Mouse (Mus musculus) forebrain, embryonic 13.5 days (tissue): ENCODE results near the gene Samm50. TPM values are rescaled to one million over a fixed set of nuclear protein-coding genes. Genes with fewer than 3 reads are reported as not detected.
A peak's percentile ranks its signal among the peaks of the same experiment; 100 is the strongest.

Experiments used
- ATAC-seq: fragments of 200-750 bp; cut with Nextera tagmentation; 2 replicates; pipeline ENCODE4 v1.8.0; 2017
- H3K27ac ChIP-seq: fragments of 300-500 bp; sonication (generic); 2 replicates; pipeline ENCODE4 v1.5.1; 2015; ENCODE audit warnings: inconsistent platforms, mild to moderate bottlenecking, moderate library complexity
- H3K27me3 ChIP-seq: fragments of 300-500 bp; sonication (generic); 2 replicates; pipeline ENCODE4 v1.6.1; 2015; ENCODE audit warnings: mild to moderate bottlenecking, inconsistent platforms
- H3K36me3 ChIP-seq: fragments of 300-500 bp; sonication (generic); 2 replicates; pipeline ENCODE4 v1.6.1; 2015; ENCODE audit warnings: mild to moderate bottlenecking, inconsistent platforms; ENCODE audit not compliant: poor library complexity, severe bottlenecking
- H3K4me1 ChIP-seq: fragments of 300-500 bp; sonication (generic); 2 replicates; pipeline ENCODE4 v1.6.1; 2015; ENCODE audit warnings: inconsistent platforms
- H3K4me2 ChIP-seq: fragments of 300-500 bp; sonication (generic); 2 replicates; pipeline ENCODE4 v1.6.1; 2015; ENCODE audit warnings: inconsistent platforms, mild to moderate bottlenecking, moderate library complexity
- H3K4me3 ChIP-seq: fragments of 300-500 bp; sonication (generic); 2 replicates; pipeline ENCODE4 v1.5.1; 2015; ENCODE audit warnings: mild to moderate bottlenecking, inconsistent platforms
- H3K9ac ChIP-seq: fragments of 300-500 bp; sonication (generic); 2 replicates; pipeline ENCODE4 v1.6.1; 2015; ENCODE audit warnings: mild to moderate bottlenecking, inconsistent platforms
- H3K9me3 ChIP-seq: fragments of 300-500 bp; sonication (generic); replicated peaks from 2 replicates; pipeline ENCODE4 v1.6.1; 2016; ENCODE audit warnings: inconsistent platforms
- WGBS: fragments of 180-500 bp; shearing (Covaris S2); methylation state at CpG from one replicate; pipeline ENCODE4 v1.1.7; 2015; 5-methylcytosine and 5-hydroxymethylcytosine counted together
- polyA plus RNA-seq: library from polyadenylated mRNA; unstranded; fragments of >200 nt; fragmentation: Nextera tagmentation; extraction: Ambion mirVana; gene quantifications from 2 replicates; pipeline ENCODE4 v1.2.1, GENCODE M21; 2015

Gene Samm50
- polyA plus RNA-seq, 1 experiment from 2014 or later: 84.4 TPM

DNA sequence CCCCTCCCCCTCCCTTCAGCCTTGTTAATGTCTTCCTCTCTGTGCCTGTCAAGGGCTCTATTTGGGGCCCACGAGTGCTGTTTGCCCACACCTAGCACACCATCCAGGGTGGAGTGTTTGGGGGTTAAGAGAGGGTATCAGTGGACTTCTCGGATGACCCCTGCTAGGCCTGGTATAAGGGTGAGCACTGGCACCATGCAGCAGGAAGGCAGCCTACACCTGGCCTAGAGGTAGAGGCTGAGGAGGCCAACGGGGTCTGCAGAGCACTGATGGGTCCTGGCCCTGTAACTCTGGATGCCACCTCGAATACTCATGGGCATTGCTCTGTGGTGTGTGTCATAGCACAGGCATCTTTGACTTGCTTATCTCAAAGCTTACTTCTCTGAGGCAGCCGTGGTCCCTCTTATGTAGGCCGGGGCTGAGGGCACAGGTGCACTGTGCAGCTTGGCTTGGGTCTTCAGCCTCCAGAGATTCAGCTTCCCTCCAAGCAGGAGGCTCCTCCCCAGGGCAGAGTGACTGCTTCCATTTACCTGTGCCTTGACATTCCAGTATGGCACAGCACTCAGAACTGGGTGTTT lies 21.2 kb downstream of the Samm50 start:
- Histone ChIP-seq H3K9me3 (no peaks in the 10 kb centered on the region), H3K9ac (no peak overlapping the region), H3K27me3 (no peaks in the 10 kb centered on the region), H3K36me3 (peaks cover 55% of the 10 kb centered on the region), H3K4me2 (no peak overlapping the region), H3K4me3 (no peak overlapping the region), H3K27ac (no peak overlapping the region), H3K4me1 (peaks cover 28% of the 10 kb centered on the region)
- ATAC-seq: 0 out of 2 replicates have a peak, but pooled peaks have one; percentile 2
- 92% methylated on average over 6 of the region's 6 CpGs for WGBS

DNA sequence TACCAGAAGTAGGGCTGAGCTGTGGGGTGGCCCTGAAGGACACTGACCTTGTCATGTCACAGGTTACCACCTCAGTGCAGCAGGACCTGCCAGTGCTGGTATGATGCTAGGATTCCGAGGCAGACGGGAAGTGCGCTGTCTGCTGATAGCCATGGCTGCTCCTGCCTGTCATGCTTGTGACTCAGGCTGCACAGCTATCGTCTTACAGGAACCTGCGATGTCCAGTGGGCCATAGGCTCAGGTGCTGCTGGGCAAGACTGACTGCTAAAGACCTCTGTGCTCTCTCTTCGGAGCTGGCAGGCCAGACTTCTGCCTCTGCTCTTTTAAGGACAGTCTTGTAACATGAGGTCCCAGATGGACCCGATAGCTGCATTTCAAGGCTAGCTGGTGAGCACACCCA lies 22.4 kb downstream of the Samm50 start:
- Histone ChIP-seq H3K36me3 (peaks cover 45% of the 10 kb centered on the region), H3K4me1 (peaks cover 40% of the 10 kb centered on the region), H3K27ac (no peak overlapping the region), H3K27me3 (no peaks in the 10 kb centered on the region), H3K4me3 (no peak overlapping the region), H3K4me2 (no peak overlapping the region), H3K9ac (no peak overlapping the region), H3K9me3 (no peaks in the 10 kb centered on the region)
- no peak for ATAC-seq
- WGBS: 92% methylated on average over 7 of the region's 7 CpGs

DNA sequence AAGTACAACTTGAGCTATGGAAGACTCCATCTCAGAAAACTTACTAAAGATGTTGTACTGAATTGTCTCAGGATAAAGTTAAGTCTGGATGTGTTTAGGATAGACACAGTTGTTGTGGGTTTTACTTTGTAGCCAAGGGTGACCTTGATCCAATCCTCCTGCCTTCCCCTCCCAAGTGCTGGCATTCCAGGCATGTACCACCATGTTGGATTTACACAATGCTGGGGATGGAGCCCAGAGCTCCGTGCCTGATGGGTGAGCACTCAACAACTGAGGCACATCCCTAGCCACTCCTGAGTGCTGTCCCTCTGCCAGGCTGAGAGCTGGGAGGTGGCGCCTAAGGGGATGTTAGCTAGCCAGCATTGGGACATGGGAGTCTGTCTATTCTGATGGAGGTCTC lies 23.2 kb downstream of the Samm50 start:
- Histone ChIP-seq H3K36me3 (peaks cover 37% of the 10 kb centered on the region), H3K4me3 (no peak overlapping the region), H3K9me3 (no peaks in the 10 kb centered on the region), H3K4me2 (no peak overlapping the region), H3K27me3 (no peaks in the 10 kb centered on the region), H3K4me1 (peaks cover 40% of the 10 kb centered on the region), H3K9ac (no peak overlapping the region), H3K27ac (no peak overlapping the region)
- 84% methylated on average over 2 of the region's 2 CpGs for WGBS
- no peak for ATAC-seq

GRCm38 (mm10) chr15:84216026-84216425 lies 24.0 kb downstream of the Samm50 start:
- H3K27ac ChIP-seq: no peak overlapping the region
- H3K4me1 ChIP-seq: peaks cover 40% of the 10 kb centered on the region
- no peak for ATAC-seq
- no peak overlapping the region for H3K4me3 ChIP-seq
- H3K9me3 ChIP-seq: no peaks in the 10 kb centered on the region
- no peak overlapping the region for H3K4me2 ChIP-seq
- H3K9ac ChIP-seq: no peak overlapping the region
- no peaks in the 10 kb centered on the region for H3K27me3 ChIP-seq
- H3K36me3 ChIP-seq: peaks cover 30% of the 10 kb centered on the region

DNA sequence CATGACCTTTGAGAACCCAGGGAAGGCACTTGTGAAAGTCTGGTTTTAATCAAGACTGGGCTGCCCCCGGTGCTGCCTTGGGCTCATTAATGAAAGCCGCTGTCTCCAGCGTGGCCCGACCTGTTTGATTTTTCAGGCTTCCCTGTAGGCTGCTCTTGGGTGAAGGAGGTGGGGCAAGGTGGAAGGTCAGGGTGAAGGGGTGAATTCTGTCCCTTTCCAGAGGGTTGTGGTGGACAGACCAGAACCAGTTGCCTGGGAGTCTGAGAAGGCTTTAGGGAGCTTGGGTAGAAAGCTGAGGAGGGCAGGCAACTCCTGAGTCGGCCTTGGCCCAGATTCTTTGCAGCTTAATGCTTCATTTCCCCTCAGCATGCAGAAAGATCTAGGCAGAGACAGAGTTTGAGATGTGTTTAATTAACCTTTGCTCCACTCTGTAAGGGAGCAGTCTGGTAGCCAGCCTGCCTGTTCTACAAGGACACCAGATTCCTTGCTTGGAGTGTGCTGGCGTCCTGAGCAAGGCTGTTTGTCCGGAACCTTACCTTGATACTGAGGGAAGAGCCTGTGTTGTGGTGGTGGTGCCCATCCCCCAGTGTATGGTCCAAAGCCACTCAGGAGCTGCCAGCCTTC lies 24.5 kb downstream of the Samm50 start:
- ATAC-seq: no peak
- peaks cover 24% of the 10 kb centered on the region for H3K36me3 ChIP-seq

GRCm38 (mm10) chr15:84217969-84218782 lies 26.1 kb downstream of the Samm50 start:
- H3K27me3 ChIP-seq: no peaks in the 10 kb centered on the region
- H3K9ac ChIP-seq: 0 out of 2 replicates have a peak overlapping the region, but pooled peaks have one; percentile 5
- no peak overlapping the region for H3K4me2 ChIP-seq
- H3K27ac ChIP-seq: peak overlapping the region; percentile 55; the same call in 1 of the 2 replicates
- H3K4me1 ChIP-seq: peaks cover 31% of the 10 kb centered on the region
- WGBS: 37% methylated on average over 23 of the region's 23 CpGs
- peaks cover 18% of the 10 kb centered on the region for H3K36me3 ChIP-seq
- H3K4me3 ChIP-seq: no peak overlapping the region
- ATAC-seq: no peak
- no peaks in the 10 kb centered on the region for H3K9me3 ChIP-seq

More for the DNA sequence above, 24.5 kb downstream of the Samm50 start:
- H3K9ac ChIP-seq: no peak overlapping the region
- H3K27me3 ChIP-seq: no peaks in the 10 kb centered on the region
- WGBS: 40% methylated on average over 7 of the region's 7 CpGs
- H3K4me3 ChIP-seq: no peak overlapping the region
- H3K27ac ChIP-seq: peak overlapping the region; percentile 10; the same call in 1 of the 2 replicates
- peaks cover 40% of the 10 kb centered on the region for H3K4me1 ChIP-seq
- no peak overlapping the region for H3K4me2 ChIP-seq
- no peaks in the 10 kb centered on the region for H3K9me3 ChIP-seq

DNA sequence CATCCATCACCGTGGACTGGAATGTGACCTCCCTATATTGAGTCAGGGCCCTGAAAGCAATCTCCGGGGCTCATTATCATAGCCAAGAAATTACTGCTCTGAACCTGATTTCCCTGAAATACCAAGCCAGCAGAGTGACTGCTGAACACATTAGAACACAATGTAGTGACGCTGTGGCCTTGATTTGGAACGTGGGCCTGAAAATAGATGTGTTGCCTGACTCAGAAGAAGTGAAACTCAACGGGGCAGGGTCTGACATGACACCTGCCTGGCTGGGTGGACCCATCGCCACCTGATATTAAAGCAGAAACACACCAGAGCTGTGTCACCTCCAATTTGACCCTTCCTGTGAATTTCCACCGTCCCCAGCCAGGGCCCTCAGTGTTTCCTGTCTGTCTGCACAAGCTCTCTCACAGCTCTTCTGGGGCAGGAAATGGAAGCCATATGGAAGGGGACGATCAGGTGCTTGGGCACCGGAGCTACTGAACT lies 26.8 kb downstream of the Samm50 start:
- 0 out of 2 replicates have a peak overlapping the region, but pooled peaks have one; percentile 5 for H3K9ac ChIP-seq
- no peaks in the 10 kb centered on the region for H3K9me3 ChIP-seq
- 52% methylated on average over 9 of the region's 9 CpGs for WGBS
- H3K36me3 ChIP-seq: peaks cover 12% of the 10 kb centered on the region
- H3K4me1 ChIP-seq: peaks cover 38% of the 10 kb centered on the region
- no peaks in the 10 kb centered on the region for H3K27me3 ChIP-seq
- no peak for ATAC-seq
- H3K4me2 ChIP-seq: no peak overlapping the region
- H3K27ac ChIP-seq: peak overlapping the region; percentile 55
- H3K4me3 ChIP-seq: no peak overlapping the region

- no peaks in the 10 kb centered on the region for H3K27me3 ChIP-seq
- 82% methylated on average over 5 of the region's 5 CpGs for WGBS
- H3K9ac ChIP-seq: no peak overlapping the region
- H3K27ac ChIP-seq: no peak overlapping the region
- H3K4me3 ChIP-seq: no peak overlapping the region
- H3K4me2 ChIP-seq: no peak overlapping the region
- ATAC-seq: no peak
- H3K9me3 ChIP-seq: no peaks in the 10 kb centered on the region
- H3K4me1 ChIP-seq: peaks cover 49% of the 10 kb centered on the region
- H3K36me3 ChIP-seq: no peaks in the 10 kb centered on the region
Observed at GRCm38 (mm10) chr15:84221539-84221938, 29.5 kb downstream of the Samm50 start.

- Histone ChIP-seq H3K4me1 (peaks cover 48% of the 10 kb centered on the region), H3K4me3 (no peak overlapping the region), H3K4me2 (no peak overlapping the region), H3K27me3 (no peaks in the 10 kb centered on the region), H3K9ac (no peak overlapping the region), H3K9me3 (no peaks in the 10 kb centered on the region), H3K36me3 (no peaks in the 10 kb centered on the region), H3K27ac (no peak overlapping the region)
- 31% methylated on average over 6 of the region's 6 CpGs for WGBS
- no peak for ATAC-seq
Observed at GRCm38 (mm10) chr15:84223423-84223822, 31.4 kb downstream of the Samm50 start.

- Histone ChIP-seq H3K27ac (peak overlapping the region; percentile 32; the same call in 1 of the 2 replicates), H3K9me3 (no peaks in the 10 kb centered on the region), H3K36me3 (no peaks in the 10 kb centered on the region), H3K9ac (no peak overlapping the region), H3K27me3 (peaks cover 3% of the 10 kb centered on the region; the same call in 1 of the 2 replicates), H3K4me3 (no peak overlapping the region), H3K4me2 (no peak overlapping the region), H3K4me1 (peaks cover 37% of the 10 kb centered on the region)
- no peak for ATAC-seq
- WGBS: 48% methylated on average over 10 of the region's 10 CpGs
Observed at GRCm38 (mm10) chr15:84224779-84225178, 32.7 kb downstream of the Samm50 start.

- Histone ChIP-seq H3K9ac (no peak overlapping the region; the same call in 1 of the 2 replicates), H3K27ac (peak overlapping the region; percentile 68), H3K36me3 (no peaks in the 10 kb centered on the region), H3K4me3 (no peak overlapping the region), H3K9me3 (no peaks in the 10 kb centered on the region), H3K27me3 (peaks cover 11% of the 10 kb centered on the region; the same call in 1 of the 2 replicates), H3K4me1 (peaks cover 52% of the 10 kb centered on the region), H3K4me2 (peak overlapping the region; percentile 22; the same call in 1 of the 2 replicates)
- ATAC-seq: peak; percentile 78
- 53% methylated on average over 15 of the region's 15 CpGs for WGBS
Observed at GRCm38 (mm10) chr15:84226918-84227317, 34.9 kb downstream of the Samm50 start.

GRCm38 (mm10) chr15:84230661-84231060 lies 38.6 kb downstream of the Samm50 start:
- no peak overlapping the region for H3K4me3 ChIP-seq
- H3K4me2 ChIP-seq: peak overlapping the region; percentile 78
- H3K4me1 ChIP-seq: peaks cover 47% of the 10 kb centered on the region
- WGBS: 10% methylated on average over 5 of the region's 5 CpGs
- no peaks in the 10 kb centered on the region for H3K9me3 ChIP-seq
- H3K27me3 ChIP-seq: peaks cover 20% of the 10 kb centered on the region
- H3K27ac ChIP-seq: peak overlapping the region; percentile 81
- ATAC-seq: no peak
- H3K36me3 ChIP-seq: no peaks in the 10 kb centered on the region
- no peak overlapping the region for H3K9ac ChIP-seq
